Mouse (Mus musculus): ENCODE data around the gene Hbs1l. TPM values are rescaled to one million over a fixed set of nuclear protein-coding genes. Genes with fewer than 3 reads are reported as not detected.

The Hbs1l gene
- polyA plus RNA-seq, 1 experiment from 2014 or later, result 42.7 TPM

DNA sequence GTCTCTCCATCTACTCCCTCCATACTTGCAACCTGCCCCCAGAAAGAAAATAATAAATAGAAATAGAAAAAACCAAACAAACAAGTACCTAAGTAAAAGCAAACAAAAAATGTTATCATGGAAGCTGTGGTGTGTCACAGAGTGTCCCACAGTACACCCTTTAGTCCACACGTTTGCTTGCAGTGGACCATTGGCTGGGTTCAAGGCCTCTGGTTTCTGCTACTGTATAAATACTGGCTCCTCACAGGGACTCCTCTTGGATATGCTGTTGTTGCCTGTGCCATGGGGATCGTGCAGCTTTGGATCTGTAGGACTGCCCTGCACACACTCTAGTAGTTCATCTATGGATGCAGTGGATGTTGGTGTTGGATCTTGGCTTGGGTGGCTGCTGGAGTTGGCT, 54.2 kb downstream of the Hbs1l start:
- no peak overlapping the region for H3K4me2 ChIP-seq (replicated peaks; ENCODE audit: low read depth)

GRCm38 (mm10) chr10:21350531-21351515, 55.0 kb downstream of the Hbs1l start:
- 88% methylated on average over 11 of the region's 11 CpGs for WGBS
- Histone ChIP-seq H3K9ac (ENCODE audit: low read length) (no peak overlapping the region), H3K4me2 (replicated peaks; ENCODE audit: low read depth) (no peak overlapping the region), H3K36me3 (ENCODE audit: control insufficient read depth, insufficient read depth, low read length) (peaks cover 9% of the 10 kb centered on the region), H3K27me3 (ENCODE audit: control insufficient read depth, insufficient read depth, low read length) (no peaks in the 10 kb centered on the region), H3K27ac (replicated peaks) (no peak overlapping the region), H3K4me3 (ENCODE audit: low read depth, low read length) (no peak overlapping the region), H3K9me3 (ENCODE audit: control insufficient read depth, low read length) (no peaks in the 10 kb centered on the region), H3K4me1 (replicated peaks; ENCODE audit: control insufficient read depth, insufficient read depth) (no peaks in the 10 kb centered on the region)
- ATAC-seq (ENCODE audit: low FRiP score, low TSS enrichment), result no peak
- TF ChIP-seq EP300 (optimal IDR thresholded peaks at IDR 0.05), result no peak
- no peak for TF ChIP-seq CTCF (IDR thresholded peaks at IDR 0.05; ENCODE audit: low read depth)
- no peak for DNase-seq (ENCODE audit: low spot score)

More for the DNA sequence above, 54.2 kb downstream of the Hbs1l start:
- no peak overlapping the region for H3K4me3 ChIP-seq (ENCODE audit: low read depth, low read length)
- no peak overlapping the region for H3K9ac ChIP-seq (ENCODE audit: low read length)
- no peak for TF ChIP-seq EP300 (optimal IDR thresholded peaks at IDR 0.05)
- TF ChIP-seq CTCF (IDR thresholded peaks at IDR 0.05; ENCODE audit: low read depth), result no peak
- no peaks in the 10 kb centered on the region for H3K4me1 ChIP-seq (replicated peaks; ENCODE audit: control insufficient read depth, insufficient read depth)
- H3K36me3 ChIP-seq (ENCODE audit: control insufficient read depth, insufficient read depth, low read length), result peaks cover 9% of the 10 kb centered on the region
- no peak overlapping the region for H3K27ac ChIP-seq (replicated peaks)
- no peaks in the 10 kb centered on the region for H3K27me3 ChIP-seq (ENCODE audit: control insufficient read depth, insufficient read depth, low read length)
- WGBS, result 89% methylated on average over 2 of the region's 2 CpGs
- ATAC-seq (ENCODE audit: low FRiP score, low TSS enrichment) (no peak), DNase-seq (ENCODE audit: low spot score) (no peak)
- H3K9me3 ChIP-seq (ENCODE audit: control insufficient read depth, low read length), result no peaks in the 10 kb centered on the region

DNA sequence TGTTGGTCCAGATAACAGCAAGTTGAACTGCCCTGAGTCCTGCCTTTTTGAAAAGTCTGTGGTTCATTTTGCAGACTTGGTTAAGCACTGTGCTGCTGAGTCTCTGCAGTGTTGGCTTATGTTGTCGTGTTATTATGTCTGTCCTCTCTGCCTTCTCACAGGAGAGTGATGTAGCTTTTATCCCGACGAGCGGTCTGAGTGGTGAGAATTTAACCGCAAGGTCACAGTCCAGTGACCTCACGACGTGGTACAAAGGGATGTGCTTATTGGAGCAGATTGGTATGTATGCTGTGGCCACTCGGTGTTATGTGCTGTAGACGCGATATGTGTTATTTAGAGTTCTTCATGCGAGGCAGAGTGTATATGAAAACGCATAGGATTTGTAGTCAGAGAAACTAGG, 56.0 kb downstream of the Hbs1l start:
- Histone ChIP-seq H3K9ac (ENCODE audit: low read length) (no peak overlapping the region), H3K36me3 (ENCODE audit: control insufficient read depth, insufficient read depth, low read length) (peaks cover 8% of the 10 kb centered on the region), H3K9me3 (ENCODE audit: control insufficient read depth, low read length) (no peaks in the 10 kb centered on the region), H3K4me2 (replicated peaks; ENCODE audit: low read depth) (no peak overlapping the region), H3K4me1 (replicated peaks; ENCODE audit: control insufficient read depth, insufficient read depth) (no peaks in the 10 kb centered on the region), H3K27ac (replicated peaks) (no peak overlapping the region), H3K4me3 (ENCODE audit: low read depth, low read length) (no peak overlapping the region), H3K27me3 (ENCODE audit: control insufficient read depth, insufficient read depth, low read length) (no peaks in the 10 kb centered on the region)
- DNase-seq (ENCODE audit: low spot score) (no peak), ATAC-seq (ENCODE audit: low FRiP score, low TSS enrichment) (no peak)
- WGBS, result 85% methylated on average over 12 of the region's 12 CpGs
- TF ChIP-seq CTCF (IDR thresholded peaks at IDR 0.05; ENCODE audit: low read depth), result no peak
- no peak for TF ChIP-seq EP300 (optimal IDR thresholded peaks at IDR 0.05)

- Histone ChIP-seq H3K27ac (replicated peaks) (no peak overlapping the region), H3K27me3 (ENCODE audit: control insufficient read depth, insufficient read depth, low read length) (no peaks in the 10 kb centered on the region), H3K9ac (ENCODE audit: low read length) (no peak overlapping the region), H3K9me3 (ENCODE audit: control insufficient read depth, low read length) (no peaks in the 10 kb centered on the region), H3K4me2 (replicated peaks; ENCODE audit: low read depth) (no peak overlapping the region), H3K36me3 (ENCODE audit: control insufficient read depth, insufficient read depth, low read length) (peaks cover 8% of the 10 kb centered on the region), H3K4me3 (ENCODE audit: low read depth, low read length) (no peak overlapping the region), H3K4me1 (replicated peaks; ENCODE audit: control insufficient read depth, insufficient read depth) (no peaks in the 10 kb centered on the region)
- no peak for TF ChIP-seq CTCF (IDR thresholded peaks at IDR 0.05; ENCODE audit: low read depth)
- TF ChIP-seq EP300 (optimal IDR thresholded peaks at IDR 0.05), result no peak
- DNase-seq (ENCODE audit: low spot score) (no peak), ATAC-seq (ENCODE audit: low FRiP score, low TSS enrichment) (no peak)
- 65% methylated on average over 5 of the region's 5 CpGs for WGBS
These were observed 58.1 kb downstream of the Hbs1l start for GRCm38 (mm10) chr10:21353890-21354289.

GRCm38 (mm10) chr10:21354506-21354905, 58.7 kb downstream of the Hbs1l start:
- H3K9me3 ChIP-seq (ENCODE audit: control insufficient read depth, low read length), result no peaks in the 10 kb centered on the region
- no peaks in the 10 kb centered on the region for H3K27me3 ChIP-seq (ENCODE audit: control insufficient read depth, insufficient read depth, low read length)
- H3K27ac ChIP-seq (replicated peaks), result no peak overlapping the region
- H3K4me3 ChIP-seq (ENCODE audit: low read depth, low read length), result no peak overlapping the region
- peaks cover 11% of the 10 kb centered on the region for H3K36me3 ChIP-seq (ENCODE audit: control insufficient read depth, insufficient read depth, low read length)
- DNase-seq (ENCODE audit: low spot score) (no peak), ATAC-seq (ENCODE audit: low FRiP score, low TSS enrichment) (no peak)
- H3K4me2 ChIP-seq (replicated peaks; ENCODE audit: low read depth), result no peak overlapping the region
- H3K9ac ChIP-seq (ENCODE audit: low read length), result no peak overlapping the region
- TF ChIP-seq CTCF (IDR thresholded peaks at IDR 0.05; ENCODE audit: low read depth) (no peak), EP300 (optimal IDR thresholded peaks at IDR 0.05) (no peak)
- 94% methylated on average over 7 of the region's 7 CpGs for WGBS
- no peaks in the 10 kb centered on the region for H3K4me1 ChIP-seq (replicated peaks; ENCODE audit: control insufficient read depth, insufficient read depth)

DNA sequence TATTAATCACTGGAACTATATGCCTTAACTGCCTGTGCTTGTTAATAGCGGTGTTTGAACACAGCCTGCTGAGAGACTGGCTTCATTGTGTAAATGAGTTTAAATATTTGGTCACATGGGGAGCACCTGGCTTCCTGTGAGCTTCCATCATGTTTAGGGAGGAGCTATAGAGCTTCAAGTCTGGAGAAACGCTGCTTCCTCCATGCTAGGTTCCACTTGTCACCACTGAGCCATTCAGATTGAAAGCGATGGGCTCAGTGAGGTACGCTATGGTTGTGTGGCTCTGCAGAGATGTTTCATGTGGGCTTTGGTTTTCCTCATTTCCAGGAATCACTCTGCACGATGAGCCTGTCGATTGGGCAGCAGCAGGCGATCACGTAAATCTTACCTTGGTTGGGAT, 62.2 kb downstream of the Hbs1l start:
- Histone ChIP-seq H3K36me3 (ENCODE audit: control insufficient read depth, insufficient read depth, low read length) (peaks cover 8% of the 10 kb centered on the region; the same call in 1 of the 2 replicates), H3K4me1 (replicated peaks; ENCODE audit: control insufficient read depth, insufficient read depth) (no peaks in the 10 kb centered on the region), H3K27ac (replicated peaks) (no peak overlapping the region), H3K27me3 (ENCODE audit: control insufficient read depth, insufficient read depth, low read length) (no peaks in the 10 kb centered on the region), H3K9me3 (ENCODE audit: control insufficient read depth, low read length) (no peaks in the 10 kb centered on the region), H3K9ac (ENCODE audit: low read length) (no peak overlapping the region), H3K4me3 (ENCODE audit: low read depth, low read length) (no peak overlapping the region), H3K4me2 (replicated peaks; ENCODE audit: low read depth) (no peak overlapping the region)
- ATAC-seq (ENCODE audit: low FRiP score, low TSS enrichment) (no peak), DNase-seq (ENCODE audit: low spot score) (no peak)
- TF ChIP-seq CTCF (IDR thresholded peaks at IDR 0.05; ENCODE audit: low read depth), result no peak
- TF ChIP-seq EP300 (optimal IDR thresholded peaks at IDR 0.05), result no peak
- 87% methylated on average over 8 of the region's 8 CpGs for WGBS
